Mouse (Mus musculus) intestine, embryonic 14.5 days (tissue): Measurements from ENCODE around the gene Abhd4. TPM values are rescaled to one million over a fixed set of nuclear protein-coding genes. Genes with fewer than 3 reads are reported as not detected.
A peak's percentile ranks its signal among the peaks of the same experiment; 100 is the strongest.

Experiments
- ATAC-seq: fragments of 200-750 bp; cut with Nextera tagmentation; replicated peaks from 2 replicates; pipeline ENCODE4 v1.8.0; 2017; ENCODE audit warnings: low read depth, moderate number of reproducible peaks, moderate TSS enrichment, moderate library complexity; ENCODE audit not compliant: low FRiP score, low TSS enrichment
- DNase-seq: peaks from one replicate; pipeline ENCODE4 v3.0.0-alpha.2; 2018; ENCODE audit warnings: low spot score
- H3K27ac ChIP-seq: fragments of 300-500 bp; sonication (generic); 2 replicates; pipeline ENCODE4 v1.5.1; 2014; ENCODE audit warnings: low read depth, mild to moderate bottlenecking, control low read depth
- H3K27me3 ChIP-seq: fragments of 300-500 bp; sonication (generic); replicated peaks from 2 replicates; pipeline ENCODE4 v1.6.1; 2014; ENCODE audit warnings: low read length, control low read depth; ENCODE audit not compliant: control insufficient read depth, insufficient read depth
- H3K36me3 ChIP-seq: fragments of 300-500 bp; sonication (generic); 2 replicates; pipeline ENCODE4 v1.6.1; 2014; ENCODE audit warnings: low read length, control low read depth; ENCODE audit not compliant: control insufficient read depth, insufficient read depth
- H3K4me1 ChIP-seq: fragments of 300-500 bp; sonication (generic); replicated peaks from 2 replicates; pipeline ENCODE4 v1.6.1; 2014; ENCODE audit warnings: low read length, control low read depth, mixed read lengths; ENCODE audit not compliant: control insufficient read depth, insufficient read depth
- H3K4me2 ChIP-seq: fragments of 300-500 bp; sonication (generic); 2 replicates; pipeline ENCODE4 v1.6.1; 2014; ENCODE audit warnings: low read length
- H3K4me3 ChIP-seq: fragments of 300-500 bp; sonication (generic); 2 replicates; pipeline ENCODE4 v1.5.1; 2014; ENCODE audit warnings: low read depth, low read length, control low read depth, mixed read lengths
- H3K9ac ChIP-seq: fragments of 300-500 bp; sonication (generic); 2 replicates; pipeline ENCODE4 v1.6.1; 2014; ENCODE audit warnings: mild to moderate bottlenecking, low read length
- H3K9me3 ChIP-seq: fragments of 300-500 bp; sonication (generic); 2 replicates; pipeline ENCODE4 v1.6.1; 2016; ENCODE audit warnings: low read length, control low read depth; ENCODE audit not compliant: control insufficient read depth
- WGBS: fragments of 180-500 bp; shearing (Covaris S2); extraction: QIAGEN DNeasy Blood & Tissue Kit; methylation state at CpG from one replicate; pipeline ENCODE4 v1.1.7; 2014; 5-methylcytosine and 5-hydroxymethylcytosine counted together
- polyA plus RNA-seq: library from polyadenylated mRNA; unstranded; fragments of >200 nt; fragmentation: Nextera tagmentation; extraction: Ambion mirVana; gene quantifications from 2 replicates; pipeline ENCODE4 v1.2.1, GENCODE M21; 2014

Abhd4 gene
- polyA plus RNA-seq = 46.9 and 53.5 TPM in 2 replicates

DNA sequence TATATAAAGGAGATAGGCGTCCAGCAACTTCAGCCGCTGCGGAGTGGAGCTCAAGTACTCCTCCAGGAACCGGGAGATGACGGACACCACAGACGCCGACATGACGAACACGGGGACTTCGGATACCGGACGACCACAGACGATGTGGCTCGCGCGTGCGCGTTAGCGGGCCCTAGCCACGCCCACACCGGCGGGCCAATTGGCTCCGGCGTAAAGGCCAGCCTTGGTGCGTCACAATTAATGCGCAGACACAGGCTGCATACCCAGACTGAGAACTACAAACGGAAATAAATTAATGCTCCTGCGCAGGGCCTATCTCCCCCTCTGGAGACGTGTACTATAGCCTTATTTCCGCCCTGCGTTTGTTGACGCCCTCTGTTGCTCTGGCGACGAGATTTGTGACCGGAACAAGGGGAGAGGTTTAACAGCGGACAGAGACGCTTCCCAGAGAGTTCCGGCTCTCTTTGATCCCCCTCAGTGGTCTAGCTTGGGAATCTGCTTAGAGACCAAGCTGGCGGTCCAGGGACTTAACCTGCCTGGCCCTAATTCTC lies at the start of gene Abhd4, which contains the start of gene Dad1:
Abhd4 (plus strand) TSS at position 448 of the 551 bp plus-strand sequence.
Dad1 (minus strand) TSS at position 364 of the 551 bp plus-strand sequence.
- H3K4me3 ChIP-seq = peak within 1 kb of the TSS; percentile 77
- under 1% methylated on average over 39 of the region's 39 CpGs for WGBS
- peak; percentile 100 for ATAC-seq
- peaks cover 41% of the 10 kb centered on the region for H3K4me1 ChIP-seq
- peak within 1 kb of the TSS; percentile 76 for H3K4me2 ChIP-seq
- H3K27me3 ChIP-seq = no peaks in the 10 kb centered on the region
- H3K27ac ChIP-seq = peak within 1 kb of the TSS; percentile 70
- DNase-seq = peak; percentile 96
- H3K36me3 ChIP-seq = no peaks in the 10 kb centered on the region
- H3K9me3 ChIP-seq = no peaks in the 10 kb centered on the region
- peak within 1 kb of the TSS; percentile 75 for H3K9ac ChIP-seq

DNA sequence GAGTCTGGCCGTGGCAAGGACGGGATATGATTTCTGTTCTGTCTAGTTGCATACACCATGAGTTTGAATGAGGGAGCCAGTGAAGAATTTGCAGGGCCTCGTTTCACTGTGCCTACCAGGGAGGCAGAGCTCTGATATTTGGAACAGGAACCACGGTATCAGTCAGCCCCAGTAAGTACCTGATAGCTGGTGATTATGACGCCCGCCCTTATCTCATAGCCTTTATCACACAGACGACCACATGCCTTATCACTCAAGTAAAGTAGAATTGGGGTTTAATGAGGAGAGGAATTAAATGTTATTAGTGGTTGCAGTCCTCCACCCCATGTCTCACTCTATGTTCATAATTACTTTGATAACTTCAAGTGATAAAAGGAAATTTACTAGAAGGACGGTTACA lies 49.7 kb upstream of the Abhd4 start:
- H3K4me3 ChIP-seq = no peak overlapping the region
- H3K4me2 ChIP-seq = no peak overlapping the region
- ATAC-seq (no peak), DNase-seq (no peak)
- no peaks in the 10 kb centered on the region for H3K27me3 ChIP-seq
- H3K9ac ChIP-seq = no peak overlapping the region
- H3K4me1 ChIP-seq = peaks cover 24% of the 10 kb centered on the region
- WGBS = 72% methylated on average over 8 of the region's 8 CpGs
- no peaks in the 10 kb centered on the region for H3K36me3 ChIP-seq
- H3K27ac ChIP-seq = no peak overlapping the region
- H3K9me3 ChIP-seq = no peaks in the 10 kb centered on the region

DNA sequence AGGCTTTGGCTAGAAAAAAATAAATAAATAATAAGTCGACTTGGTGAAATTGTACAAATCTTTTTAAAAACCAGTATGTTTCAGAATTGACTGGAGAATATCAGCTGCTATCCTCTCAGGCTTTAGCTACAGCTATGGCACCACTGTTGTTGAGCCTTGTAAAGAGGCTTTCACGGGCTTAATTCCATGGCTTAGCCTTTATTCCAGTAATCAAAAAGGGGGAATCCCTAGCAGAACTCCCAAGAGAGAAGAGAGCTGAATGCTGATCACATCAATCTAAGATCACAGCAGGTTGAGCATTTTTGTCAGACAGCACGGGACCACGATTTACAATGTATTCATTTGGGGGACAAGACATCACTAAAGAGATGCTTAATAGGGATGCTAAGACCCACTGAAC lies 49.2 kb upstream of the Abhd4 start:
- H3K4me2 ChIP-seq = no peak overlapping the region
- no peak overlapping the region for H3K27ac ChIP-seq
- H3K4me3 ChIP-seq = no peak overlapping the region
- no peaks in the 10 kb centered on the region for H3K36me3 ChIP-seq
- 59% methylated on average over 4 of the region's 4 CpGs for WGBS
- H3K4me1 ChIP-seq = peaks cover 24% of the 10 kb centered on the region
- H3K9ac ChIP-seq = no peak overlapping the region
- H3K9me3 ChIP-seq = no peaks in the 10 kb centered on the region
- H3K27me3 ChIP-seq = no peaks in the 10 kb centered on the region
- ATAC-seq (no peak), DNase-seq (no peak)

DNA sequence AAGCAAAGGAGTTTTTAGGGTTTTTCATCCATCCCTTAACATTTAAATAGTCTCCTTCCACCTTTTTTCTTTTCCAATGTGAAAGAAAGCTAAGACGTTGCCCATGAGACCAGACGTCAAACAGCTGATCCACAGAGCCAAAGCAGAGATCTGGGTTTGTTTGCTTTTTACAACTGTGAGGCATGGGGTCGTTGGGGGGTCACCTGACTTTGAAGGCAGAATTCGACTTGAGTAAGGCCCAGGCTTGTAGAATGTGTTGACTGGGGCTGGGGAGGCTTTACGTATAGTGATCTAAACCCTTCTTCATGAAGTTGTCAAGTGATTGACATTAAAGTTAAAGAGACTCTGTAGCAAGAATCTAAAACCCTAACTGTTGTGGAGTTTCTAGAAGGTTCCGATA lies 48.1 kb upstream of the Abhd4 start:
- WGBS = 30% methylated on average over 6 of the region's 6 CpGs
- no peaks in the 10 kb centered on the region for H3K27me3 ChIP-seq
- peak overlapping the region; percentile 3; the same call in 1 of the 2 replicates for H3K27ac ChIP-seq
- peaks cover 24% of the 10 kb centered on the region for H3K4me1 ChIP-seq
- H3K4me3 ChIP-seq = no peak overlapping the region
- H3K9ac ChIP-seq = no peak overlapping the region
- H3K4me2 ChIP-seq = no peak overlapping the region
- no peaks in the 10 kb centered on the region for H3K9me3 ChIP-seq
- H3K36me3 ChIP-seq = no peaks in the 10 kb centered on the region
- ATAC-seq (no peak), DNase-seq (no peak)

DNA sequence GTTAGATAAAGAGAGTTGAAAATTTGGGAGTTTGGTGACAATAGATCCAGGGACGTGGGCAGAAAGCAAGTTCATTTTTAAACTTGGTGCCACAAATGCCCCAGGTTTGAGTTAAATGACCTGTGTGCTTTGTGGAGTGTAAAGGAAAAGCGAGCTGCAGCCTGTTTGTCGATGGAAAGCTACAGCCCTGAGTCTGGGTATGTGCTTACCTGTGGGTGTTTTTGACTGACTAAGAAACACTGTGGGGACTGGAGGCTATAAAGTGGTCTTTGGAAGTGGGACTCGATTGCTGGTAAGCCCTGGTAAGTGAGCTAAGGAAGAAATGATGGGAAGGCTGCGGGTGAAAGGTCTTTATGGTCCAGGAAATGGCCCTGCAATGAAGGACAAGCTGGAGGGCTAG lies 47.7 kb upstream of the Abhd4 start:
- H3K4me2 ChIP-seq = no peak overlapping the region
- DNase-seq (no peak), ATAC-seq (no peak)
- 63% methylated on average over 5 of the region's 5 CpGs for WGBS
- no peak overlapping the region for H3K4me3 ChIP-seq
- no peak overlapping the region for H3K9ac ChIP-seq
- H3K9me3 ChIP-seq = no peaks in the 10 kb centered on the region
- peaks cover 24% of the 10 kb centered on the region for H3K4me1 ChIP-seq
- H3K27ac ChIP-seq = peak overlapping the region; percentile 3; the same call in 1 of the 2 replicates
- no peaks in the 10 kb centered on the region for H3K36me3 ChIP-seq
- no peaks in the 10 kb centered on the region for H3K27me3 ChIP-seq

DNA sequence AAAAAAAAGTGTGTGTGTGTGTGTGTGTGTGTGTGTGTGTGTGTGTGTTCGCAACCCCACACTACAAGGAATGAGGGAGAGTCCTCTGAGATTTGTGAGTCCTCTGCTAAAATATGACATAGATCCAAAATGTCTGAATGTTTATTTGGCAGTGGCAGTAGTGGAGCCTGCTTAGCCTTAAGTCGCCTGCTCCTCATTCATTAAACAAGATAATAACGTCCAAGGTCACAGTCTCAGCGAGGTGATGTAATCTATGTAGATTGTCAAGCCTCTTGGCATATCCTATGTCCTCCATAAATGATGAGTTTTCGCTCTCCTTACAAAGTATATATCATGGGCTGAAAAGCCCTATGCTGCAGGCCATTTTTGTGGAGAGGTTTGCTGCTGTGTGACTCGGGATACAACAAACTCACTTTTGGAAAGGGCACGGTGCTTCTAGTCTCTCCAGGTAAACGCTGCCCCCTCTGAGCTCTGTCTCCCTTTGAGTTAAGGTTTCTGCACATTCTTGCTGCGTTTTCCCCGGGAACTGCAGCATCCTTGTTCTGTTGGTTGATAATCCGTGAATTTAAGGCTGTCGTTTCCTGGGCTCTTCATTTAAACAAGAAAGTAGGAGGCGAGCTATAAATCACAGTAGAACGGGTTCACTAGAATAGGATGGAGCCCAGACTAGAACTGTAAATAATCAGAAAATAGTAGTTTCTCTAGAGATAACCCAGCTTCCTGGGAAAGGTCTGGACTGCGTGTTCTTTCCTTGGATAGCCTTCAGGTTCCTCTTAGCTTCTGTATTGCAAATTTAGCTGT lies 47.0 kb upstream of the Abhd4 start:
- Histone ChIP-seq H3K4me3 (no peak overlapping the region), H3K27me3 (no peaks in the 10 kb centered on the region), H3K36me3 (no peaks in the 10 kb centered on the region), H3K9ac (no peak overlapping the region), H3K9me3 (no peaks in the 10 kb centered on the region), H3K27ac (peak overlapping the region; percentile 64), H3K4me1 (peaks cover 24% of the 10 kb centered on the region), H3K4me2 (no peak overlapping the region)
- WGBS = 25% methylated on average over 15 of the region's 15 CpGs
- peak; percentile 57 for DNase-seq
- ATAC-seq = 0 out of 2 replicates have a peak, but pooled peaks have one; percentile 18

DNA sequence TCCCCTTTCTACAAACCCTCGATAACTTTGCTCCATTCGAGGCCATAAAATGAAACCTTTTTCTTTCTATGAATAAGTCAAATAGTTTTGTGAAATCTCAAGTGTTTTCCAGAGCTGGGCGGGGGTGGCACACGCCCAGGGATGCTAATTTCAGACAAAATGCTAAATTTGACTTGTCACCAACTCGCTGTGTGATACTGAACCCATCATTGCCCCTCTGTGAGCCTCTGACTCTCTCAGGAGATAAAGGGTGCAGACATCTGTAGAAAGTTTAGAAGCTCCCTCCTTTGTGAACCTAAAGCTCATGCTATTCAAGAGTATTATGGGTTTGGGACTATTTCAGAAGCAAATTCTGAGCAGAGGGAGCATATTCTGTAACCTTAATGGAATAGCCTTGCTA lies 46.1 kb upstream of the Abhd4 start:
- Histone ChIP-seq H3K9me3 (no peaks in the 10 kb centered on the region), H3K36me3 (no peaks in the 10 kb centered on the region), H3K27me3 (no peaks in the 10 kb centered on the region), H3K4me1 (peaks cover 24% of the 10 kb centered on the region), H3K9ac (no peak overlapping the region), H3K27ac (peak overlapping the region; percentile 64), H3K4me2 (no peak overlapping the region), H3K4me3 (no peak overlapping the region)
- WGBS = 74% methylated on average over 5 of the region's 5 CpGs
- no peak for ATAC-seq
- no peak for DNase-seq

DNA sequence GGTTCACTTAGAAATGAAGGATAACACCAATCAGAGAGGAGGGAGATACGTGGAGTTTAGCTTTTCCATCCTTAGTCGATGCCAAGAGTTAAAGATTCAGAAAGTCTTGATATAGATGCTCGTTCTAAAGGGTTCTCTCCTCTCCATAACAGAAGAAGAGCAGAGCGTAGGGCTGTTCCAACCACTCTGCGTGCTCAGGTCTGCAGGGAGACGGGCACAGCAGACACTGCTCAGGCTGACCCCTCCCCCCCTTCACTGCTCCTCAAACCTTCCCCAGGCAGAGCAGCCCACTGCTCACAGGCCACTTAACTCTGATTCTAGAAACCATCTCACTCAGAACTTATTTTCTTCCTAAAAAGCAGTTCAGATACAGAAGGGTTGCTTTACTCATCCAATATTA lies 45.2 kb upstream of the Abhd4 start:
- Histone ChIP-seq H3K27ac (no peak overlapping the region), H3K27me3 (no peaks in the 10 kb centered on the region), H3K36me3 (no peaks in the 10 kb centered on the region), H3K4me2 (no peak overlapping the region), H3K9me3 (no peaks in the 10 kb centered on the region), H3K9ac (no peak overlapping the region), H3K4me3 (no peak overlapping the region), H3K4me1 (peaks cover 24% of the 10 kb centered on the region)
- DNase-seq = no peak
- no peak for ATAC-seq
- 64% methylated on average over 6 of the region's 6 CpGs for WGBS
